Mouse (Mus musculus): ENCODE results near the gene Rufy4. TPM values are rescaled to one million over a fixed set of nuclear protein-coding genes. Genes with fewer than 3 reads are reported as not detected.

Rufy4 gene
- total and polyA plus RNA-seq, 3 experiments: not detected

GRCm38 (mm10) chr1:74094497-74095270, 30.7 kb upstream of the Rufy4 start:
- Histone ChIP-seq H3K79me2 (replicated peaks; ENCODE audit: control insufficient read depth, extremely low read depth, insufficient read depth, poor library complexity, severe bottlenecking) (no peaks in the 10 kb centered on the region), H3K4me3 (replicated peaks in 1 of 3; ENCODE audit: low read depth in 2 of 3, low read length in 2 of 3, poor library complexity in 1 of 3) (no peak overlapping the region), H3K9me3 (replicated peaks; ENCODE audit: low read length) (no peaks in the 10 kb centered on the region), H3K4me2 (ENCODE audit: insufficient read depth, low read depth, poor library complexity, severe bottlenecking) (no peak overlapping the region), H3K9ac (ENCODE audit: insufficient read depth, low read depth) (no peak overlapping the region), H3K36me3 (replicated peaks in 1 of 2; ENCODE audit: control insufficient read depth in 1 of 2, insufficient read depth in 1 of 2, low read length in 1 of 2) (no peaks in the 10 kb centered on the region), H3K27me3 (replicated peaks) (peaks cover 56% of the 10 kb centered on the region), H3K27ac (ENCODE audit: insufficient read depth, low read depth) (no peak overlapping the region), H3K4me1 (ENCODE audit: control insufficient read depth in 1 of 2, insufficient read depth in 2 of 2) (peaks cover 2 to 36% of the 10 kb centered on the region in 2 experiments; a peak in 2 of 4 replicates)
- TF ChIP-seq BHLHE40 (IDR thresholded peaks at IDR 0.05; ENCODE audit: low read depth, low read length) (no peak), JUND (conservative IDR thresholded peaks at IDR 0.05; ENCODE audit: low read depth, low read length) (no peak), ETS1 (conservative IDR thresholded peaks at IDR 0.05; ENCODE audit: low read depth, low read length) (no peak), MEF2A (IDR thresholded peaks at IDR 0.05; ENCODE audit: borderline replicate concordance, low read depth, low read length) (no peak)
- peak; percentile 47 for DNase-seq (ENCODE audit: extremely low read depth)
- dilution Hi-C loops (cut with MboI; ENCODE audit: extremely low pct_ligation_motif_present, extremely low pct_unique_long_range_greater_than_20kb, low sequenced_read_pairs): no loop called here
- in situ Hi-C loops (cut with MboI; ENCODE audit: low pct_ligation_motif_present, low pct_unique_long_range_greater_than_20kb, low sequenced_read_pairs): no loop called here

- dilution Hi-C loops (cut with MboI; ENCODE audit: extremely low pct_ligation_motif_present, extremely low pct_unique_long_range_greater_than_20kb, low sequenced_read_pairs) (no loop called here), in situ Hi-C loops (cut with MboI; ENCODE audit: low pct_ligation_motif_present, low pct_unique_long_range_greater_than_20kb, low sequenced_read_pairs) (no loop called here)
- H3K27me3 ChIP-seq (replicated peaks): peaks cover 62% of the 10 kb centered on the region
Observed at GRCm38 (mm10) chr1:74095296-74095695, 30.0 kb upstream of the Rufy4 start.

GRCm38 (mm10) chr1:74095728-74096127, 29.6 kb upstream of the Rufy4 start:
- Histone ChIP-seq H3K27me3 (replicated peaks) (peaks cover 66% of the 10 kb centered on the region), H3K79me2 (replicated peaks; ENCODE audit: control insufficient read depth, extremely low read depth, insufficient read depth, poor library complexity, severe bottlenecking) (no peaks in the 10 kb centered on the region)
- dilution Hi-C loops (cut with MboI; ENCODE audit: extremely low pct_ligation_motif_present, extremely low pct_unique_long_range_greater_than_20kb, low sequenced_read_pairs): no loop called here

More at GRCm38 (mm10) chr1:74095296-74095695, 30.0 kb upstream of the Rufy4 start:
- Histone ChIP-seq H3K4me2 (ENCODE audit: insufficient read depth, low read depth, poor library complexity, severe bottlenecking) (no peak overlapping the region), H3K9me3 (replicated peaks; ENCODE audit: low read length) (no peaks in the 10 kb centered on the region), H3K9ac (ENCODE audit: insufficient read depth, low read depth) (no peak overlapping the region), H3K27ac (ENCODE audit: insufficient read depth, low read depth) (no peak overlapping the region), H3K36me3 (replicated peaks in 1 of 2; ENCODE audit: control insufficient read depth in 1 of 2, insufficient read depth in 1 of 2, low read length in 1 of 2) (no peaks in the 10 kb centered on the region), H3K4me3 (replicated peaks in 1 of 3; ENCODE audit: low read depth in 2 of 3, low read length in 2 of 3, poor library complexity in 1 of 3) (no peak overlapping the region), H3K4me1 (ENCODE audit: control insufficient read depth in 1 of 2, insufficient read depth in 2 of 2) (peaks cover 2 to 31% of the 10 kb centered on the region in 2 experiments; a peak in 2 of 4 replicates), H3K79me2 (replicated peaks; ENCODE audit: control insufficient read depth, extremely low read depth, insufficient read depth, poor library complexity, severe bottlenecking) (no peaks in the 10 kb centered on the region)
- DNase-seq (ENCODE audit: extremely low read depth): no peak
- TF ChIP-seq MAFK (IDR thresholded peaks at IDR 0.05; ENCODE audit: insufficient replicate concordance, low read length) (no peak), HCFC1 (IDR thresholded peaks at IDR 0.05; ENCODE audit: low read depth, low read length) (no peak), CTCF (conservative IDR thresholded peaks at IDR 0.05 in 1 of 2, IDR thresholded peaks at IDR 0.05 in 1 of 2; ENCODE audit: low read depth in 2 of 2, low read length in 2 of 2) (no peak), EP300 (IDR thresholded peaks at IDR 0.05; ENCODE audit: low read length) (no peak)

More at GRCm38 (mm10) chr1:74095728-74096127, 29.6 kb upstream of the Rufy4 start:
- no peak for DNase-seq (ENCODE audit: extremely low read depth)
- TF ChIP-seq ZKSCAN1 (IDR thresholded peaks at IDR 0.05; ENCODE audit: borderline replicate concordance, low read depth, low read length) (no peak), POLR2A (IDR thresholded peaks at IDR 0.05; ENCODE audit: low read depth, low read length) (no peak), RCOR1 (conservative IDR thresholded peaks at IDR 0.05; ENCODE audit: low read depth, low read length) (no peak), EP300 (IDR thresholded peaks at IDR 0.05; ENCODE audit: low read length) (no peak), TBP (conservative IDR thresholded peaks at IDR 0.05; ENCODE audit: low read depth, low read length) (no peak), SIN3A (IDR thresholded peaks at IDR 0.05; ENCODE audit: low read length) (no peak), MXI1 (IDR thresholded peaks at IDR 0.05; ENCODE audit: low read depth, low read length) (no peak), JUN (IDR thresholded peaks at IDR 0.05; ENCODE audit: insufficient read depth, low read depth, low read length) (no peak), CTCF (conservative IDR thresholded peaks at IDR 0.05 in 1 of 2, IDR thresholded peaks at IDR 0.05 in 1 of 2; ENCODE audit: low read depth in 2 of 2, low read length in 2 of 2) (no peak), E2F4 (IDR thresholded peaks at IDR 0.05; ENCODE audit: insufficient replicate concordance, low read depth, low read length) (no peak)
- no peak overlapping the region for H3K4me2 ChIP-seq (ENCODE audit: insufficient read depth, low read depth, poor library complexity, severe bottlenecking)
- H3K9me3 ChIP-seq (replicated peaks; ENCODE audit: low read length): no peaks in the 10 kb centered on the region
- no peaks in the 10 kb centered on the region for H3K36me3 ChIP-seq (replicated peaks in 1 of 2; ENCODE audit: control insufficient read depth in 1 of 2, insufficient read depth in 1 of 2, low read length in 1 of 2)
- H3K27ac ChIP-seq (ENCODE audit: insufficient read depth, low read depth): no peak overlapping the region
- H3K4me1 ChIP-seq (ENCODE audit: control insufficient read depth in 1 of 2, insufficient read depth in 2 of 2): peaks cover 2 to 27% of the 10 kb centered on the region in 2 experiments; a peak in 2 of 4 replicates
- in situ Hi-C loops (cut with MboI; ENCODE audit: low pct_ligation_motif_present, low pct_unique_long_range_greater_than_20kb, low sequenced_read_pairs): no loop called here
- H3K4me3 ChIP-seq (replicated peaks in 1 of 3; ENCODE audit: low read depth in 2 of 3, low read length in 2 of 3, poor library complexity in 1 of 3): no peak overlapping the region
- no peak overlapping the region for H3K9ac ChIP-seq (ENCODE audit: insufficient read depth, low read depth)

Data from CH12.LX (cell line).